Mouse (Mus musculus) neural tube, embryonic 15.5 days (tissue): ENCODE results near the gene Fam206a. TPM values are rescaled to one million over a fixed set of nuclear protein-coding genes. Genes with fewer than 3 reads are reported as not detected.
A peak's percentile ranks its signal among the peaks of the same experiment; 100 is the strongest.

ENCODE experiments used
- ATAC-seq: fragments of 200-750 bp; cut with Nextera tagmentation; 2 replicates; pipeline ENCODE4 v1.8.0; 2017; ENCODE audit warnings: mild to moderate bottlenecking, moderate TSS enrichment, moderate library complexity; ENCODE audit not compliant: low FRiP score
- H3K27ac ChIP-seq: fragments of 300-500 bp; sonication (generic); replicated peaks from 2 replicates; pipeline ENCODE4 v1.5.1; 2015; ENCODE audit warnings: mild to moderate bottlenecking, inconsistent platforms
- H3K27me3 ChIP-seq: fragments of 300-500 bp; sonication (generic); replicated peaks from 2 replicates; pipeline ENCODE4 v1.6.1; 2015; ENCODE audit warnings: inconsistent platforms
- H3K36me3 ChIP-seq: fragments of 300-500 bp; sonication (generic); 2 replicates; pipeline ENCODE4 v1.6.1; 2015; ENCODE audit warnings: inconsistent platforms
- H3K4me1 ChIP-seq: fragments of 300-500 bp; sonication (generic); 2 replicates; pipeline ENCODE4 v1.6.1; 2015; ENCODE audit warnings: inconsistent platforms
- H3K4me2 ChIP-seq: fragments of 300-500 bp; sonication (generic); 2 replicates; pipeline ENCODE4 v1.6.1; 2015; ENCODE audit warnings: inconsistent platforms, mild to moderate bottlenecking, moderate library complexity
- H3K4me3 ChIP-seq: fragments of 300-500 bp; sonication (generic); replicated peaks from 2 replicates; pipeline ENCODE4 v1.5.1; 2015; ENCODE audit warnings: mild to moderate bottlenecking, inconsistent platforms
- H3K9ac ChIP-seq: fragments of 300-500 bp; sonication (generic); replicated peaks from 2 replicates; pipeline ENCODE4 v1.6.1; 2015; ENCODE audit warnings: mild to moderate bottlenecking, inconsistent platforms
- H3K9me3 ChIP-seq: fragments of 300-500 bp; sonication (generic); replicated peaks from 2 replicates; pipeline ENCODE4 v1.6.1; 2016; ENCODE audit warnings: inconsistent platforms
- WGBS: fragments of 180-500 bp; shearing (Covaris S2); methylation state at CpG from one replicate; pipeline ENCODE4 v1.1.7; 2015; ENCODE audit warnings: mixed read lengths; 5-methylcytosine and 5-hydroxymethylcytosine counted together
- polyA plus RNA-seq: library from polyadenylated mRNA; unstranded; fragments of >200 nt; fragmentation: Nextera tagmentation; extraction: Ambion mirVana; gene quantifications from 2 replicates; pipeline ENCODE4 v1.2.1, GENCODE M21; 2015

Gene Fam206a
- polyA plus RNA-seq, 1 experiment from 2014 or later: 13.3 TPM

DNA sequence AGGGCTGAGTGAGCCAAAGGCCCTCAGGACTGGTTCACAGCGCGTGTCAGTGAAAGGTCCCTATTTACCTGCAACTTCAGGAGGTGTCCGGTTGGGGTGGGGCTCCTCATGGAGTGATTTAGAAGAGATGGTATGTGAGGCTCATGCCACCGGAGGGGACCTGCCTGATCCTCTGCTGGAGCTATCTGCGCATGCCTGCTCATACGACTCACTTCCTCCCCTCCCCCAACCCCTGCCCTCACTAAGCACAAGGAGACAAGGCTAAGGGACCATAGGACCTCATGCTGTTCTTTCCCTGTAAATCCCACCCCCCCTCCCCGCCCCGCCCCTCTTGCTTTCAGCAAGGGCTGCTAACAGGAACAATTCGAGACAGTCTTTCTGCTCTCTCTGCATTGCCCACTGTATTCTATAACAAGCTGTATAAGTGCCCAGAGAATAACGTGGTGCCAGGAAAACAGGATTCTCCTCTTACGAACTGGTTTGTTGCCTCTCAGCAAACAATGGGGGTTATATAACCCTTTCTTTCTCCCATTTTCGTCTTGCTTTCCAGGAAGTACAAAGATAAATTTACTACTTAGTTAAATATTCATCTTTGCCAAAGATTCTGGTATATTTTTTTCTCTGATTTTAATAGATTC, 43.9 kb downstream of the Fam206a start:
- H3K36me3 ChIP-seq: peaks cover 25% of the 10 kb centered on the region
- no peak overlapping the region for H3K9ac ChIP-seq
- H3K27me3 ChIP-seq: no peaks in the 10 kb centered on the region
- no peak overlapping the region for H3K4me3 ChIP-seq
- WGBS: 51% methylated on average over 12 of the region's 12 CpGs
- no peak for ATAC-seq
- no peak overlapping the region for H3K4me2 ChIP-seq
- peaks cover 6% of the 10 kb centered on the region; the same call in 1 of the 2 replicates for H3K4me1 ChIP-seq
- H3K27ac ChIP-seq: no peak overlapping the region
- H3K9me3 ChIP-seq: no peaks in the 10 kb centered on the region

DNA sequence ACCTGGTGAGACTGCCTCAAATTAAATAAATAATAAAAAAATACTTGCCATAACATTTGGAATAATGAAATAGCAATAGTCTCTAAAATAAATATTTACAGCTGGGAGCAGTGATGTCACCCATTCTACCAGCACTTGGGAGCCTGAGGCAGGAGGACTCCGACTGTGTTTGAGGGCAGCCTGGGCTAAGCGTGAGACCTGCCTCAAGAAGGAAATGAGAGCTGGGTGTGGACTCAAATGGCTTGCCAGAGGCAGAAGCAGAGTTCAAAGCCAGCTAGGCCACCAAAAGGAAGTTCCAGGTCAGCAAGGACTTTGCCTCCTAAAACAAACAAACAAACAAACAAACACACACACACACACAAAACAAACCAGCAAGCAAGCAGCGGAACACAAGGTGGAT, 45.3 kb downstream of the Fam206a start:
- no peak for ATAC-seq
- Histone ChIP-seq H3K4me2 (no peak overlapping the region), H3K4me1 (peaks cover 6% of the 10 kb centered on the region; the same call in 1 of the 2 replicates), H3K9me3 (no peaks in the 10 kb centered on the region), H3K27ac (no peak overlapping the region), H3K36me3 (peaks cover 20% of the 10 kb centered on the region), H3K4me3 (no peak overlapping the region), H3K9ac (no peak overlapping the region), H3K27me3 (no peaks in the 10 kb centered on the region)
- 90% methylated on average over 3 of the region's 3 CpGs for WGBS

DNA sequence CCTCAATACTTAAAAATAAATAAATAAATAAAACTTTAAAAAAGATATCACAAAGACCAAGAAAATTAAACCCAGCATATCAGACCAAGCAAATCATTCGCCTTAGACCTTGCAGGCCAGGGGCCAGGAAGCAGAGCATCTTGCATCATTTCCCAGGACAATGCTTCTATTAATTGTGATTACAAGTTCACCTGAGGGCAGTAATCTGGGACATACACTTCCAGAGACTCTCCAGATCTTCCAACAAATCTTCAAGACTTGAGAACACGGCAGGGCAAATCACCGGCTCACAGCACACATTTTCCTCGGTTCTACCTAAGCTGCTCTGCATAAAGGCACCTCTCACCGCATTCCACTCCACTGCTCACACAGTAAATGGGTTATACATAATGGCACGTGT, 45.9 kb downstream of the Fam206a start:
- Histone ChIP-seq H3K27me3 (no peaks in the 10 kb centered on the region), H3K4me1 (peaks cover 6% of the 10 kb centered on the region; the same call in 1 of the 2 replicates), H3K36me3 (peaks cover 20% of the 10 kb centered on the region), H3K27ac (no peak overlapping the region), H3K9ac (no peak overlapping the region), H3K4me3 (no peak overlapping the region), H3K9me3 (no peaks in the 10 kb centered on the region), H3K4me2 (no peak overlapping the region)
- no peak for ATAC-seq
- 90% methylated on average over 6 of the region's 6 CpGs for WGBS

DNA sequence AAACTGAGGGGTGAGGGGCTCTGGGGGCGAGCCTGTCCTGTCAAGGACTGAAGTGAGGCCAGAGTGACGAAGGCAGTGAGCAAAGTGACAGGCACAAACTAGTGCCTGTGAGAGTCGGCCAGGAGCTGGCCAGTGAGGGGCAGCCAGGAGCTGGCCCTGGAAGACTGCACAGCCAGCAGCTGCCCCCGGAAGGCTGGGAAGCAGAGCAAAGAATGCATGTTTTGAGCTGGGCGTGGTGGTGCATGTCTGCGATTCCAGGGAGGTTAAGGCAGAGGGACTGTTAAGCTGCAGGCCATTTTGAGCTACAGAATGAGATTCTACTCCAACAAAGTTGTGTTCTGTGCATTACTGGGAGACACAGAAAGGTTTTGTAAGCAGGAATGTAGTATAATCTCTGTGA, 48.6 kb downstream of the Fam206a start:
- no peak overlapping the region for H3K27ac ChIP-seq
- WGBS: 56% methylated on average over 6 of the region's 6 CpGs
- no peak overlapping the region for H3K9ac ChIP-seq
- no peaks in the 10 kb centered on the region for H3K27me3 ChIP-seq
- no peaks in the 10 kb centered on the region for H3K9me3 ChIP-seq
- H3K36me3 ChIP-seq: peaks cover under 1% of the 10 kb centered on the region
- H3K4me2 ChIP-seq: no peak overlapping the region
- peaks cover 6% of the 10 kb centered on the region; the same call in 1 of the 2 replicates for H3K4me1 ChIP-seq
- no peak overlapping the region for H3K4me3 ChIP-seq
- no peak for ATAC-seq

DNA sequence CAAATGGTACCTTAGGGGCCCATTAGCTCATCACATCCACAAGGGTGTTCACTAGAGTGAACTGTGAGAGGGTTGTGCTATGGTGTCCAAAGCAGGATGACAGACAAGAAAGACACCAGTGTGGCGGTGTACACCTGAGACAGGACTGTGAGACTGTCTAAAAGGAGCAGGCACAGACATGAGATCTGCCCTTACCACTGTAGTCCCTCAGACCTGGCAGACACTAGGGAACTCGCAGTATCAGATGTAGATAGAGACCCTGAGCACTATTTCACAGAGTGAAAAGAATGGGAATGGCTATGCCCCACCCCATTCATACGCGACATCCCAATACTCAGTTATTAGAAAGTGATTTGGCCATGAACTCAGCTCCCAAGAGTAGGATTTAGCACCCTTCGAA, 53.8 kb downstream of the Fam206a start:
- Histone ChIP-seq H3K27ac (no peak overlapping the region), H3K4me1 (peaks cover 6% of the 10 kb centered on the region; the same call in 1 of the 2 replicates), H3K9ac (no peak overlapping the region), H3K36me3 (no peaks in the 10 kb centered on the region), H3K4me2 (no peak overlapping the region), H3K9me3 (no peaks in the 10 kb centered on the region), H3K4me3 (no peak overlapping the region), H3K27me3 (no peaks in the 10 kb centered on the region)
- 0 out of 2 replicates have a peak, but pooled peaks have one; percentile 16 for ATAC-seq
- WGBS: 91% methylated on average over 5 of the region's 5 CpGs

DNA sequence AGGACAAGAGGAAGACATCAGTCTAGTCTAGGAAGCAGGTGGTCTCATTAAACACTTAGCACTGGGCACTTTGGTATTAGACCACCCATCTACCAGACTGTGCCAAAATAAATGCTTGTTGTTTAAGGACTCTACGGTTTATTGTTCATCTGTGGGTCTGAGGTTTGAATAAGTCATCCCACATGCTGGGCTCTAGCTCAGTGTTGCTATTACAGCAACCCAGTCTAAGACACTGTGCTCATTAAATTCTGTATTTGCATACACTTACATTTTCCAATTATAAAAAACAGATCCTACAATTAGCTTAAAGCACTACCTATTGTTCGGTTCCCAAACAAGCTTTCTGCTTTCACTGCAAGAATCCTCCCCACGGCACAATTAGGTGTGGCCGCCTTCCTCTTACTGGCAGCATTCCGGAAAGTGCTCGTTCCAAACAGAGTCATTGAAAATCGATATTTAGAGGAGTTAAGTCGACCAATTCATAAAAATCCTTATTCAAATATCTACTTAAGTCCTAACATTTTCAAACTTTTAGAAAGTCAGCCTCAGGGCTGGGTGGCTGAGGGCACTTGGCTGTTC, 54.3 kb downstream of the Fam206a start:
- Histone ChIP-seq H3K9me3 (no peaks in the 10 kb centered on the region), H3K4me3 (no peak overlapping the region), H3K36me3 (no peaks in the 10 kb centered on the region), H3K9ac (no peak overlapping the region), H3K4me2 (no peak overlapping the region), H3K4me1 (peaks cover 6% of the 10 kb centered on the region; the same call in 1 of the 2 replicates), H3K27ac (no peak overlapping the region), H3K27me3 (no peaks in the 10 kb centered on the region)
- WGBS: 59% methylated on average over 8 of the region's 8 CpGs
- peak; percentile 54 for ATAC-seq

DNA sequence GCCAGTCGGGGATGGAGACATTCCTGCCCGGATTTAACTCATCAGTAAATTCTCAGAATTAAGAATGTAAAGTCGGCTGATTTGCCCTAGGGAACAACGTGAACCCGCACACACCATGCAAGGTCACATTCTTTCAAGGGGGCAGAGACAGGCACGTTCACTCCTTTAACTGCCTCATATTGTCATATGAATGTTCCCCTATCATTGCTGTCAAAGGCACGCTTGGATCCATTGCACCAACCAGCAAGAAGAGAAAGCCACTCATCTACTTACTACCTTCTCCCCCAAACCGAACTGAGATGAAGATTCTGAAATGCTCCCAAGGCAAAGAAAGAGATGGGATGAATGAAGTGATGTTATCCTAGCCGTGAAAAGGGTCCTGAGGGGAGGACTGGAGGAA, 56.6 kb downstream of the Fam206a start:
- Histone ChIP-seq H3K4me1 (peaks cover 15% of the 10 kb centered on the region), H3K36me3 (no peaks in the 10 kb centered on the region), H3K9me3 (no peaks in the 10 kb centered on the region), H3K4me3 (no peak overlapping the region), H3K9ac (no peak overlapping the region), H3K27me3 (no peaks in the 10 kb centered on the region), H3K27ac (no peak overlapping the region), H3K4me2 (no peak overlapping the region)
- 82% methylated on average over 9 of the region's 9 CpGs for WGBS
- ATAC-seq: no peak

Other genes starting within 250 kb of the Fam206a start
- not detected in 2 replicates for gene Gm26657, start 62.3 kb upstream of the Fam206a start, polyA plus RNA-seq
- not detected in 2 replicates for gene Actl7b, start 60.9 kb upstream of the Fam206a start, polyA plus RNA-seq
- gene Actl7a, start 58.9 kb upstream of the Fam206a start, polyA plus RNA-seq: not detected in 2 replicates
- gene Elp1, start within 50 bp of the Fam206a start, polyA plus RNA-seq: 57.4 and 60.4 TPM in 2 replicates
- 16.0 and 17.1 TPM in 2 replicates for gene Ctnnal1, start 62.8 kb downstream of the Fam206a start, polyA plus RNA-seq
- gene Tmem245, start 145.1 kb downstream of the Fam206a start, polyA plus RNA-seq: 9.9 and 10.8 TPM in 2 replicates
- gene Frrs1l, start 188.0 kb downstream of the Fam206a start, polyA plus RNA-seq: 21.8 and 26.1 TPM in 2 replicates